Mouse (Mus musculus): Measurements from ENCODE around the gene Galr3.
A peak's percentile ranks its signal among the peaks of the same experiment; 100 is the strongest.
"Not testable (repeated sequence)": the region's sequence is repeated elsewhere in the genome, so short reads cannot be mapped to it uniquely, and the experiment has no call there.

Gene Galr3

DNA sequence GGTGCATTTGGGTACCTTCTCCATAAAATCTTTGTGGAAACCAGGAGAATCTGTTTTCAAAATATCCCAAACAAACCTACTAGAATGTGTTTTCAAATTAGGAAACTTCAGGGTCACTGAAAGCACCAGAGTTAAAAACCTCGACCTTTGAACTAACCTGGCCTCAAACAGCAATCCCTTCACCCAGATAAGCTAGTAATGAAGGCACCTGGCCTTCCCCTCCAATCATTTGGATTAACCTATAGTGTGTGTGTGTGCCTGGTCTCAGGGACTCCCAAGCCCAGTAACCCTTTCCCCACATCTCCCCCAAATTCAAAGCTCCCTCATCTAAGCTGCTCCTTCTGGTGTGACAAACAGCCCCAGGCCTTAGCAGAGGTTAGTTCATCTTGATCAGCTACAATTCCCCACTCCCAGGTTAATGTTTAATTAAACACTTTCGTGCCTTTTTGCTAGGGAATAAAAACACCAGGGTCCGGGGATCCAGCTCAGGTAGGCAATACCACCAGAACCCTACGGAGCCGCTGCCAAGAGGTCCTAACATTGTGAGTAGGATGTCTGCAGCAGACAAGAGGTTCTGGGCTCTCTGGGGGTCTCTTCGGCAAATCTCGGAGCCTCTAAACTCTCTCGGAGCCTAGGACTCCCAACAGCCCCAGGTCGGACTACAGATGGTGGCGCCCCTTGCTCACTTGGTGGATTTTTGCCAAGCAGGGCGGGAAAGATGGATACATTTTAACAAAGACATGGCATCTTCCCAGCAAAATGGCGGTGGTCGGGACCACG is 15.0 kb upstream of the Galr3 start:
- no peak for DNase-seq (ENCODE audit: low spot score)

GRCm38 (mm10) chr15:79027291-79028205 is 14.1 kb upstream of the Galr3 start:
- peak; percentile 43 for DNase-seq (ENCODE audit: low spot score)

DNA sequence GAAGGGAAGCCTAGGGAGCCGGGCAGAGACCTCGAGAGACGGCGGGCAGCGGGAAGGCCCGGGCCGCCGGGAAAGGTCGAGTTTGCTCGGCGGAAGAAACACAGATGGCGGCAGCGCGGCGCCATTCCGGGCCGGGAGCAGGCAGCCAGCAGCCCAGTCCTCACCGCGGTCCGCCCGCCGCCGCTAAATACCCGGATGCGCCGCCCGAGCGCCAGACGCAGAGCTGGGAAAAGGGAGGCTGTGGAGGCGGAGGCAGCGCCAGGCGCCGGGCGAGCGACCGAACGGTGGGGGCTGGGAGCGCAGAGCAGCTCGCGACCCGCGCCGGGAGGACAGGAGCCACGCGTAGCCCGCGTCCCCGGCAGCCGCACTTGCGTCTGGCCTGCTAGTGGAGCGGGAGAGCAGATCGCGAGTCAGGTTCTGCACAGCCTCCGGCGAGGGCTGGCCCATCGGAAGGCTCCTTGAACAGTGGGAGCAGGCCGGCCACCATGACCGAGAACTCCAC is 13.4 kb upstream of the Galr3 start, which contains the start of gene H1f0:
TSS of gene H1f0 (plus strand) at position 214 of the 502 bp plus-strand sequence.
- DNase-seq (ENCODE audit: low spot score): peak; percentile 98

- no peak for DNase-seq (ENCODE audit: low spot score)
Measured at GRCm38 (mm10) chr15:79028823-79029484, 12.7 kb upstream of the Galr3 start.

DNA sequence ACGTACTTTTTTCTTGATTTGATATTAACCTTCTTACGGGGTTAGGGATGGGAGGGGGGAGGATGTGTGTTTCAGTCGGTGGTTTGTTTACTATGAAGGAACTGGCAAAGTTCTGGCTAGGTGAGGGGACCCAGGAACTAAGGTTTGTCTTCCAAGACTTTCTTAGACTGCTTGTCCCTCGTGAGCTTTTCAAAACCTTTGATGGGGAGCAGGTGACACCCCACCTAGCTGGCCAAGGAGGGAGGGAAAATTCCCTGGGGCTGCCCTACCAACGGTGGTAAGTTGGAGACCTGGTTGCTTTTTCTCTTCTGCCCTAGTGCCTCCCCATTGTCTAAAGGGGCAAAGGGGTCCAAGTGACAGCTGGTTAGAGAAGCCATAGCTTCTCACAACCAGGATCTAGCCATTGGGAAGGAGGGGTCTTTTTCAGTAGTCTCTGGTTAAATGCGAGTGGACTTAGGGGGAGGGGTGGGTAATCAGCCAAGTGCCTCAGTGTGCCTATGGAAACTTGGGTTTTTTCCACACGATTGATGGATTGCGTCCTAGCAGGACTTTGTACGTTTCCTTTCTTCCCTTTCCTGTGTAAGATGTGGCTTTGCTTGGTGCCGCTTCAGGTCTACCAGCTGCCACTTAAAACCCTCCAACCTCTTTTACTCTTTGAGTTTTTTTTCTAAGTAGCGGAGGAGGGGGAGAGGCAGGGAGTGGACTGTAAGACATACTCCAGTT is 12.0 kb upstream of the Galr3 start:
- no peak for DNase-seq (ENCODE audit: low spot score)

- DNase-seq (ENCODE audit: low spot score): peak; percentile 60
Measured at GRCm38 (mm10) chr15:79030551-79031435, 10.9 kb upstream of the Galr3 start.

DNA sequence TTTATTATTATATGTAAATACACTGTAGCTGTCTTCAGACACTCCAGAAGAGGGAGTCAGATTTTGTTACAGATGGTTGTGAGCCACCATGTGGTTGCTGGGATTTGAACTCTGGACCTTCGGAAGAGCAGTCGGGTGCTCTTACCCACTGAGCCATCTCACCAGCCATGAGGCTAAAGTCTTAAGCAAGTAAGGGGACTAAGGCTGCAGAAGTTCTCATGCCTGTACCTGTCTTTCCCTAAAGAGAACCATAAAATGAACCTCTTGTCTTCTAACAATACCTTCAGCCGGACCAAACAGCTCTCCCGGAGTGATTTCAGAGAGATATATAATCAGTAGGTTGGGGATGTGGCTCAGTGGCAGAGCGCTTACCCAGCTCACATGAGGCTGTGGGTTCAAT is 9.8 kb upstream of the Galr3 start:
- DNase-seq (ENCODE audit: low spot score): not testable (repeated sequence)

GRCm38 (mm10) chr15:79037913-79038328 is 3.8 kb upstream of the Galr3 start:
- peak; percentile 57 for DNase-seq (ENCODE audit: low spot score)

GRCm38 (mm10) chr15:79038331-79038730 is 3.4 kb upstream of the Galr3 start:
- DNase-seq (ENCODE audit: low spot score): no peak

DNA sequence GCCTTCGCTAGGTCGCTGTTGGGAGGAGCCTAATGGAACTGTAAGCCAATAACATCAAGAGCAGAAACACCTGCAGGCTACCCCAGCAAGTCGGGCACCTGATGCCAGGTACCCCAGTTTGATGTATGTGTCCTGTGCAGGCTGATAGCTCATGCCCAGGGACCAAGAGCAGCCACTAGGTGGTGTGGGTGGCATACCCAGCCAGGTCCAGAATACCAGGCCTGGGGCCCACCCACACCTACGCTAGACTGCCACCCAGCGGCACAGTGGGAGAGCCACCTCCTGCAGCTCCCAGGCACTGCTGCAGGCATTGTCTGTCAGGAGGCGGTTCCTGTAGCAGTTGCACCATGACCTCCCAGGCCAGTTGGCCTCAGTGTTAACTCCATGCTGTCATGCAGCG is 2.8 kb upstream of the Galr3 start:
- DNase-seq (ENCODE audit: low spot score): no peak

GRCm38 (mm10) chr15:79040501-79041416 is 926 bp upstream of the Galr3 start:
- DNase-seq (ENCODE audit: low spot score): no peak

DNA sequence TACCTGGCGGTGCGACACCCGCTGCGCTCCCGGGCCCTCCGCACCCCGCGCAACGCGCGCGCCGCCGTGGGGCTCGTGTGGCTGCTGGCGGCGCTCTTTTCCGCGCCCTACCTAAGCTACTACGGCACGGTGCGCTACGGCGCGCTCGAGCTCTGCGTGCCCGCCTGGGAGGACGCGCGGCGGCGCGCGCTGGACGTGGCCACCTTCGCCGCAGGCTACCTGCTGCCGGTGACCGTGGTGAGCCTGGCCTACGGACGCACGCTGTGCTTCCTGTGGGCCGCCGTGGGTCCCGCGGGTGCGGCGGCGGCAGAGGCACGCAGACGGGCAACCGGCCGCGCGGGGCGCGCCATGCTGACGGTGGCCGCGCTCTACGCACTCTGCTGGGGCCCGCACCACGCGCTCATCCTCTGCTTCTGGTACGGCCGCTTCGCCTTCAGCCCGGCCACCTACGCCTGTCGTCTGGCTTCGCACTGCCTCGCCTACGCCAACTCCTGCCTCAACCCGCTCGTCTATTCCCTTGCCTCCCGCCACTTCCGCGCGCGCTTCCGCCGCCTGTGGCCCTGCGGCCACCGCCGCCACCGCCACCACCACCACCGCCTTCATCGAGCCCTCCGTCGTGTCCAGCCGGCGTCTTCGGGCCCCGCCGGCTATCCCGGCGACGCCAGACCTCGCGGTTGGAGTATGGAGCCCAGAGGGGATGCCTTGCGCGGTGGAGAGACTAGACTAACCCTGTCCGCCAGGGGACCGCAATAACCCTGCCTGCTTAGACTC is 1.2 kb downstream of the Galr3 start:
- DNase-seq (ENCODE audit: low spot score): no peak

GRCm38 (mm10) chr15:79044837-79045236 is 3.2 kb downstream of the Galr3 start:
- DNase-seq (ENCODE audit: low spot score): no peak

GRCm38 (mm10) chr15:79048186-79048585 is 6.5 kb downstream of the Galr3 start:
- DNase-seq (ENCODE audit: low spot score): no peak

DNA sequence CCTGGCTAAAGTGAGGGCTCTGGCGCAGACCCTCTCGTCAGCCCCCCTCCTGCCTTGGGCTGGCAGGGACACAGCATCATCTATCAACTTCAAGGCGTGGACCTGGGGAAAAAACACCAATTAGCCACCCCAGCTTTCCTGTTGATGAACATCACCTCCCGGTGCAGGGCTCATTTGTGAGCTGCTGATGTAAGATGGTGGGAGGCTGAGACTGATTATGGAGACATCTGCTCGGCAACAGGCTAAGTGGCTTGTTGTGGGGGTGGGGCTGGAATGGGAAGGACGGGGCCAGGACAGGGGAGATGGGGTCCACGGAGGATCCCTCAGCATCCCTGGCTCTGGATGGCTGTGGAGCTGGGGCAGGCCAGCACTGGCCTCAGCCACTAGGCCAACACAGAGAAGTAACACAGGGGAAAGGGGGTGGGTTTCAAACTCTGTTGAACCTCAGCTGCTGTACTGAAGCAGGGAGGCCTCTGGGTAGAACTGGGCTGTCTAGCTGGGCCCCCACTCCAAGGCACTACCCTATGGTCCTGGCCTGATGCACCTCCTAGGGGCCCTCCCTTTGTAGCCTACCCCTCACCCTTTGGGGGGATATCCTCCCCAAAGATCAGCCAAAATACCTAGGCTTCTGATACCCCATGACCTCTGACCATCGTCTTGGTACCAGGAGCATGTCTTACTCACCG is 8.6 kb downstream of the Galr3 start:
- no peak for DNase-seq (ENCODE audit: low spot score)

- DNase-seq (ENCODE audit: low spot score): no peak
Measured at GRCm38 (mm10) chr15:79050964-79051363, 9.3 kb downstream of the Galr3 start.

GRCm38 (mm10) chr15:79051461-79052360 is 10.0 kb downstream of the Galr3 start:
- DNase-seq (ENCODE audit: low spot score): no peak
